Mouse (Mus musculus) effector memory CD4-positive, alpha-beta T cell, adult 5 months (primary cell): ENCODE data around the gene Ncl. TPM values are rescaled to one million over a fixed set of nuclear protein-coding genes. Genes with fewer than 3 reads are reported as not detected.

Source experiments
- polyA plus RNA-seq: library from polyadenylated mRNA; unstranded; fragments of 100-300 nt; shearing (Covaris generic); gene quantifications from one replicate; pipeline ENCODE4 v1.2.1, GENCODE M21; 2017

Ncl gene
- 574 TPM for polyA plus RNA-seq

GRCm38 (mm10) chr1:86358906-86359797 lies at the start of gene Ncl:
Gene Ncl (minus strand): TSS chr1:86359400.

GRCm38 (mm10) chr1:86302532-86302931 lies 56.7 kb downstream of the Ncl start, which contains the start of gene B3gnt7:
Gene B3gnt7 (plus strand): TSS chr1:86302832.

Other genes starting within 250 kb of the Ncl start
- gene Htr2b, start 247.4 kb downstream of the Ncl start, polyA plus RNA-seq: not detected
- gene Gm21972, start 225.8 kb downstream of the Ncl start, polyA plus RNA-seq: not detected
- 7.9 TPM for gene Armc9, start 204.6 kb downstream of the Ncl start, polyA plus RNA-seq
- not detected for gene B3gnt7, start 56.6 kb downstream of the Ncl start, polyA plus RNA-seq
- not detected for gene Nmur1, start 66.8 kb upstream of the Ncl start, polyA plus RNA-seq
- not detected for gene Tex44, start 66.9 kb upstream of the Ncl start, polyA plus RNA-seq
- gene Ptma, start 167.3 kb upstream of the Ncl start, polyA plus RNA-seq: 1,400 TPM
- gene Pde6d, start 223.2 kb upstream of the Ncl start, polyA plus RNA-seq: 19.6 TPM
- 10.4 TPM for gene Cops7b, start 223.5 kb upstream of the Ncl start, polyA plus RNA-seq